Mouse (Mus musculus) spleen, adult 2 months (tissue): ENCODE measurements around the gene Rfpl4. TPM values are rescaled to one million over a fixed set of nuclear protein-coding genes. Genes with fewer than 3 reads are reported as not detected.
A peak's percentile ranks its signal among the peaks of the same experiment; 100 is the strongest.

ENCODE experiments used
- DNase-seq, 2 experiments: peaks; one replicate each; pipeline versions ENCODE4 v3.0.0 to v3.0.0-alpha.2; 2012 to 2021; ENCODE audit warnings: low spot score in 2 of 2, low read depth in 1 of 2
- H3K27ac ChIP-seq: fragments of 200-500 bp; 2 replicates; pipeline ENCODE4 v1.5.1; 2012; ENCODE audit warnings: low read length, inconsistent platforms; ENCODE audit not compliant: insufficient read depth
- H3K27me3 ChIP-seq: fragments of 200-500 bp; 2 replicates; pipeline ENCODE4 v1.6.1; 2012; ENCODE audit warnings: mild to moderate bottlenecking, moderate library complexity, low read length, inconsistent platforms; ENCODE audit not compliant: control insufficient read depth, insufficient read depth
- H3K36me3 ChIP-seq: fragments of 200-500 bp; 2 replicates; pipeline ENCODE4 v1.6.1; 2012; ENCODE audit warnings: mild to moderate bottlenecking, low read length, inconsistent platforms; ENCODE audit not compliant: control insufficient read depth, insufficient read depth
- H3K4me1 ChIP-seq: fragments of 200-500 bp; 2 replicates; pipeline ENCODE4 v1.6.1; 2011; ENCODE audit warnings: inconsistent platforms; ENCODE audit not compliant: control insufficient read depth, insufficient read depth, insufficient read length
- H3K4me3 ChIP-seq: fragments of 200-500 bp; 2 replicates; pipeline ENCODE4 v1.5.1; 2011; ENCODE audit warnings: mild to moderate bottlenecking, inconsistent platforms; ENCODE audit not compliant: insufficient read depth, insufficient read length; ENCODE audit errors: extremely low read depth
- CTCF ChIP-seq: fragments of 200-500 bp; IDR thresholded peaks from 2 replicates; pipeline ENCODE4 v1.5.1; 2011; ENCODE audit warnings: mild to moderate bottlenecking, inconsistent platforms; ENCODE audit not compliant: insufficient read depth, insufficient read length, insufficient replicate concordance; ENCODE audit errors: extremely low read depth
- POLR2A ChIP-seq: fragments of 200-500 bp; IDR thresholded peaks from 2 replicates; pipeline ENCODE4 v1.6.1; 2011; ENCODE audit warnings: low read depth, low read length, inconsistent platforms
- WGBS: fragments of 180-500 bp; shearing (Covaris S2); methylation state at CpG from one replicate; pipeline ENCODE4 v1.1.7; 2018; 5-methylcytosine and 5-hydroxymethylcytosine counted together
- polyA plus RNA-seq: library from polyadenylated mRNA; depleted of rRNA; stranded (reverse); fragments of >200 nt; gene quantifications from 2 replicates; pipeline ENCODE4 v1.2.3, GENCODE M21; 2012

Gene Rfpl4
- polyA plus RNA-seq, 1 experiment = not detected

- H3K4me3 ChIP-seq = no peak overlapping the region
- H3K4me1 ChIP-seq = no peaks in the 10 kb centered on the region; the same call in 1 of the 2 replicates
- H3K36me3 ChIP-seq = peaks cover 55% of the 10 kb centered on the region
- H3K27ac ChIP-seq = no peak overlapping the region
- no peak for TF ChIP-seq CTCF
- TF ChIP-seq POLR2A = no peak
- DNase-seq = no peak
- no peaks in the 10 kb centered on the region for H3K27me3 ChIP-seq
- WGBS = 94% methylated on average over 15 of the region's 15 CpGs
These were observed 25.6 kb downstream of the Rfpl4 start for GRCm38 (mm10) chr7:5091008-5091728.

GRCm38 (mm10) chr7:5089853-5090252, 26.9 kb downstream of the Rfpl4 start:
- Histone ChIP-seq H3K4me1 (peaks cover 2% of the 10 kb centered on the region; the same call in 1 of the 2 replicates), H3K27me3 (no peaks in the 10 kb centered on the region), H3K4me3 (no peak overlapping the region), H3K36me3 (peaks cover 44% of the 10 kb centered on the region), H3K27ac (no peak overlapping the region)
- TF ChIP-seq POLR2A (no peak), CTCF (no peak)
- WGBS = 96% methylated on average over 15 of the region's 15 CpGs
- DNase-seq = no peak

GRCm38 (mm10) chr7:5087886-5088285, 28.9 kb downstream of the Rfpl4 start:
- no peak for TF ChIP-seq CTCF
- TF ChIP-seq POLR2A = no peak
- Histone ChIP-seq H3K4me3 (no peak overlapping the region), H3K27ac (no peak overlapping the region), H3K4me1 (peaks cover 9% of the 10 kb centered on the region; the same call in 1 of the 2 replicates), H3K27me3 (no peaks in the 10 kb centered on the region), H3K36me3 (peaks cover 33% of the 10 kb centered on the region)
- DNase-seq = no peak
- WGBS = 69% methylated on average over 4 of the region's 4 CpGs

- TF ChIP-seq CTCF (no peak), POLR2A (no peak)
- H3K27ac ChIP-seq = no peak overlapping the region
- 76% methylated on average over 5 of the region's 5 CpGs for WGBS
- H3K27me3 ChIP-seq = no peaks in the 10 kb centered on the region
- no peak for DNase-seq
- H3K4me3 ChIP-seq = no peak overlapping the region
- peaks cover 23% of the 10 kb centered on the region for H3K36me3 ChIP-seq
- H3K4me1 ChIP-seq = peaks cover 16% of the 10 kb centered on the region; the same call in 1 of the 2 replicates
These were observed 29.8 kb downstream of the Rfpl4 start for GRCm38 (mm10) chr7:5086921-5087440.

- no peak for DNase-seq
- peaks cover 13% of the 10 kb centered on the region for H3K36me3 ChIP-seq
- H3K27ac ChIP-seq = no peak overlapping the region
- H3K4me1 ChIP-seq = peaks cover 23% of the 10 kb centered on the region; the same call in 1 of the 2 replicates
- TF ChIP-seq CTCF (no peak), POLR2A (no peak)
- H3K4me3 ChIP-seq = no peak overlapping the region
- 95% methylated on average over 1 of the region's 1 CpGs for WGBS
- H3K27me3 ChIP-seq = no peaks in the 10 kb centered on the region
These were observed 31.2 kb downstream of the Rfpl4 start for GRCm38 (mm10) chr7:5085512-5085911.

GRCm38 (mm10) chr7:5083325-5084105, 33.2 kb downstream of the Rfpl4 start:
- H3K4me1 ChIP-seq = peaks cover 23% of the 10 kb centered on the region; the same call in 1 of the 2 replicates
- H3K27me3 ChIP-seq = no peaks in the 10 kb centered on the region
- H3K27ac ChIP-seq = peak overlapping the region; percentile 73
- WGBS = 58% methylated on average over 18 of the region's 18 CpGs
- peaks cover 8% of the 10 kb centered on the region; the same call in 1 of the 2 replicates for H3K36me3 ChIP-seq
- peak; percentile 55 to 67 for DNase-seq
- TF ChIP-seq POLR2A = no peak
- TF ChIP-seq CTCF = no peak
- peak overlapping the region; percentile 22 for H3K4me3 ChIP-seq
